Mouse (Mus musculus) neural tube, embryonic 15.5 days (tissue): ENCODE data around the gene C2cd4c. TPM values are rescaled to one million over a fixed set of nuclear protein-coding genes. Genes with fewer than 3 reads are reported as not detected.

ENCODE experiments used
- ATAC-seq: fragments of 200-750 bp; cut with Nextera tagmentation; 2 replicates; pipeline ENCODE4 v1.8.0; 2017; ENCODE audit warnings: mild to moderate bottlenecking, moderate TSS enrichment, moderate library complexity; ENCODE audit not compliant: low FRiP score
- H3K27ac ChIP-seq: fragments of 300-500 bp; sonication (generic); replicated peaks from 2 replicates; pipeline ENCODE4 v1.5.1; 2015; ENCODE audit warnings: mild to moderate bottlenecking, inconsistent platforms
- H3K27me3 ChIP-seq: fragments of 300-500 bp; sonication (generic); replicated peaks from 2 replicates; pipeline ENCODE4 v1.6.1; 2015; ENCODE audit warnings: inconsistent platforms
- H3K36me3 ChIP-seq: fragments of 300-500 bp; sonication (generic); 2 replicates; pipeline ENCODE4 v1.6.1; 2015; ENCODE audit warnings: inconsistent platforms
- H3K4me1 ChIP-seq: fragments of 300-500 bp; sonication (generic); 2 replicates; pipeline ENCODE4 v1.6.1; 2015; ENCODE audit warnings: inconsistent platforms
- H3K4me2 ChIP-seq: fragments of 300-500 bp; sonication (generic); 2 replicates; pipeline ENCODE4 v1.6.1; 2015; ENCODE audit warnings: inconsistent platforms, mild to moderate bottlenecking, moderate library complexity
- H3K4me3 ChIP-seq: fragments of 300-500 bp; sonication (generic); replicated peaks from 2 replicates; pipeline ENCODE4 v1.5.1; 2015; ENCODE audit warnings: mild to moderate bottlenecking, inconsistent platforms
- H3K9ac ChIP-seq: fragments of 300-500 bp; sonication (generic); replicated peaks from 2 replicates; pipeline ENCODE4 v1.6.1; 2015; ENCODE audit warnings: mild to moderate bottlenecking, inconsistent platforms
- H3K9me3 ChIP-seq: fragments of 300-500 bp; sonication (generic); replicated peaks from 2 replicates; pipeline ENCODE4 v1.6.1; 2016; ENCODE audit warnings: inconsistent platforms
- WGBS: fragments of 180-500 bp; shearing (Covaris S2); methylation state at CpG from one replicate; pipeline ENCODE4 v1.1.7; 2015; ENCODE audit warnings: mixed read lengths; 5-methylcytosine and 5-hydroxymethylcytosine counted together
- polyA plus RNA-seq: library from polyadenylated mRNA; unstranded; fragments of >200 nt; fragmentation: Nextera tagmentation; extraction: Ambion mirVana; gene quantifications from 2 replicates; pipeline ENCODE4 v1.2.1, GENCODE M21; 2015

C2cd4c gene
- polyA plus RNA-seq, 1 experiment from 2014 or later, result 0.40 TPM

DNA sequence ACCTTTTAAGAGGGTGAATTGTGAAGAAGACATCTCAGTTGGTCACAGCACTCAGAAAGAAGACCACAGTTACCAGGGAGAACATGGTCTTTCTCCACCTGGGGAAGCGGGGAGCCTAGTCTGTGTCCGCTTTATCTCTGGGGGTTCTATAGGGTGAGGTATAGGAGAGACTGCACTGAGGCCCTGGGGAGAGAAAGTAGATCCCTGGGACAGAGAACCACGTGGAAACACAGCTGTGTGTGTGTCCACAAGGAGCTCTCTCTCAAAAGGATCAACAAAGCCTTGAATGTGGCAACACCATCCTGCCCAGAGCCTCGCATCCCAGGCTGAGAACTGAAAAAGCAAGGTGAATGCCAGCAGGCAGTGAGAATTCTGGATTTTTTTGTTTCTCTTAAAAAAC, 36.4 kb downstream of the C2cd4c start:
- no peak overlapping the region for H3K27ac ChIP-seq
- ATAC-seq, result no peak
- H3K4me1 ChIP-seq, result no peaks in the 10 kb centered on the region
- H3K4me3 ChIP-seq, result no peak overlapping the region
- H3K9me3 ChIP-seq, result no peaks in the 10 kb centered on the region
- no peaks in the 10 kb centered on the region for H3K27me3 ChIP-seq
- H3K9ac ChIP-seq, result no peak overlapping the region
- no peak overlapping the region for H3K4me2 ChIP-seq
- H3K36me3 ChIP-seq, result no peaks in the 10 kb centered on the region
- WGBS, result 75% methylated on average over 4 of the region's 4 CpGs

- Histone ChIP-seq H3K4me1 (no peaks in the 10 kb centered on the region), H3K27me3 (no peaks in the 10 kb centered on the region), H3K4me3 (no peak overlapping the region), H3K4me2 (no peak overlapping the region), H3K27ac (no peak overlapping the region), H3K9me3 (no peaks in the 10 kb centered on the region), H3K9ac (no peak overlapping the region), H3K36me3 (no peaks in the 10 kb centered on the region)
- WGBS, result 81% methylated on average over 6 of the region's 6 CpGs
- no peak for ATAC-seq
Measured at GRCm38 (mm10) chr10:79575754-79576153, 38.1 kb downstream of the C2cd4c start.

GRCm38 (mm10) chr10:79574796-79575195, 39.0 kb downstream of the C2cd4c start:
- Histone ChIP-seq H3K9me3 (no peaks in the 10 kb centered on the region), H3K4me1 (no peaks in the 10 kb centered on the region), H3K27me3 (no peaks in the 10 kb centered on the region), H3K36me3 (no peaks in the 10 kb centered on the region), H3K4me2 (no peak overlapping the region), H3K9ac (no peak overlapping the region), H3K4me3 (no peak overlapping the region), H3K27ac (no peak overlapping the region)
- 94% methylated on average over 6 of the region's 6 CpGs for WGBS
- ATAC-seq, result no peak

DNA sequence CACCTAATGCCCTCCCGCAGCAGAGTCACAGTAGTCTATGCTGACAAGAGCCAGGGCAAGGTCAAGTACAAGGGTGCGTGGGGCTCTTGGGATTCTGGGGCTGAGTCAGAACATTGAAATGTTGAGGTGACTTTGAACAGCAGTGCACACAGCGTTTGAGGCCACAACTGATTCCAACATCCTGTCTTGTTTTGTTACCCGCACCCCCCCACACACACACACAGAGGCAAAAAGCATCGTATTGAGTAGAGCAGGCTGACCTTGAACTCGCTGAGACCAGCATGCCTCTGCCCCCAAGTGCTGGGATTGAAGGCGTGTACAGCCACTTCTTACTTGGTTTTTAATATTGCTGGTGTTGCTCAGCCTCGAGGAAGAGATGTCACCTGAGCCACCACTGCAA, 39.5 kb downstream of the C2cd4c start:
- H3K9ac ChIP-seq, result no peak overlapping the region
- H3K4me1 ChIP-seq, result no peaks in the 10 kb centered on the region
- no peaks in the 10 kb centered on the region for H3K36me3 ChIP-seq
- H3K4me2 ChIP-seq, result no peak overlapping the region
- 89% methylated on average over 8 of the region's 8 CpGs for WGBS
- H3K4me3 ChIP-seq, result no peak overlapping the region
- no peak for ATAC-seq
- H3K27me3 ChIP-seq, result no peaks in the 10 kb centered on the region
- no peak overlapping the region for H3K27ac ChIP-seq
- H3K9me3 ChIP-seq, result no peaks in the 10 kb centered on the region

- Histone ChIP-seq H3K4me3 (no peak overlapping the region), H3K4me2 (no peak overlapping the region), H3K27me3 (no peaks in the 10 kb centered on the region), H3K4me1 (no peaks in the 10 kb centered on the region), H3K9me3 (no peaks in the 10 kb centered on the region), H3K9ac (no peak overlapping the region), H3K27ac (no peak overlapping the region), H3K36me3 (no peaks in the 10 kb centered on the region)
- WGBS, result 80% methylated on average over 6 of the region's 6 CpGs
- ATAC-seq, result no peak
Measured at GRCm38 (mm10) chr10:79573611-79574010, 40.2 kb downstream of the C2cd4c start.

DNA sequence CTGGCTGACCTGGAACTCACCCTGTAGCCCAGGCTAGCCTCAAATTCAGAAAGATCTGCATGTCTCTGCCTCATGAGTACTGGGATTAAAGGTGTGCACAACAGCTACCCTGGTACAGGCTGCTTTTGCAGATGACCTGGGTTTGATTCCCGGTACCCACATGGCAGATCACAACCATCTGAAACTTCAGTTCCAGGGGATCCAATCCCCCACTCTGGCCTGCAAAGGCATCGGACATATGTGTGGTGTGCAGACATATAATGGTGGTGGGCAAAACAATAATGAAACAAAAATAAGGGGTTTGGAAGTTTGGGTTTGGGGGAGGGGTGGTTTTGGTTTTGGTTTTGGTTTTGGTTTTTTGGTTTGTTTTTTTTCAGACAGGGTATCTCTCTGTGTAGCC, 42.5 kb downstream of the C2cd4c start:
- ATAC-seq, result no peak
- Histone ChIP-seq H3K4me2 (no peak overlapping the region), H3K9ac (no peak overlapping the region)

GRCm38 (mm10) chr10:79569921-79570320, 43.9 kb downstream of the C2cd4c start:
- WGBS, result 94% methylated on average over 5 of the region's 5 CpGs
- H3K9ac ChIP-seq, result no peak overlapping the region

More for the DNA sequence above, 42.5 kb downstream of the C2cd4c start:
- Histone ChIP-seq H3K4me1 (no peaks in the 10 kb centered on the region), H3K27me3 (no peaks in the 10 kb centered on the region), H3K27ac (no peak overlapping the region), H3K9me3 (no peaks in the 10 kb centered on the region), H3K36me3 (no peaks in the 10 kb centered on the region), H3K4me3 (no peak overlapping the region)
- WGBS, result 96% methylated on average over 2 of the region's 2 CpGs

DNA sequence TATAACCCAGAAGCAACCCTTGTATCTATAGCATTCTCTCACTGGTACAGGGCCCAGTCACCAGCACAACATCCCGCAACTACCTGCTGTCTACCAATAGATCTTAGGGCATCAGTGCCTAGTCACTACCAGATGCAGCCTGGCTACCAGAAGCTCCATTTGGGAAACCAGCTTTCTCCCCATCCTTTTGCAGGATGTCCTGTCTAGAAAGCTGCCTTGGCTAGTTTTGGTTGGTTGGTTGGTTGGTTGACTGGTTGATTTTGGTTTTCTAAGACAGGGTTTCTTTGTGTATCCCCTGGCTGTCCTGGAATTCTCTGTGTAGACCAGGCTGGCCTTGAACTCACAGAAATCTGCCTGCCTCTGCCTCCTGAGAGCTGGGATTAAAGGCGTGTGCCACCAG, 54.1 kb downstream of the C2cd4c start:
- no peak overlapping the region for H3K4me3 ChIP-seq
- H3K4me2 ChIP-seq, result no peak overlapping the region
- H3K27me3 ChIP-seq, result no peaks in the 10 kb centered on the region
- 90% methylated on average over 2 of the region's 2 CpGs for WGBS
- H3K9ac ChIP-seq, result no peak overlapping the region
- ATAC-seq, result no peak
- peaks cover 7% of the 10 kb centered on the region for H3K4me1 ChIP-seq
- H3K36me3 ChIP-seq, result no peaks in the 10 kb centered on the region
- no peak overlapping the region for H3K27ac ChIP-seq
- H3K9me3 ChIP-seq, result 0 out of 2 replicates have a peak, but pooled peaks cover 9% of the 10 kb centered on the region

More at GRCm38 (mm10) chr10:79569921-79570320, 43.9 kb downstream of the C2cd4c start:
- ATAC-seq, result no peak
- Histone ChIP-seq H3K4me2 (no peak overlapping the region), H3K27ac (no peak overlapping the region), H3K4me3 (no peak overlapping the region), H3K27me3 (no peaks in the 10 kb centered on the region), H3K4me1 (no peaks in the 10 kb centered on the region), H3K9me3 (no peaks in the 10 kb centered on the region; the same call in 1 of the 2 replicates), H3K36me3 (no peaks in the 10 kb centered on the region)

DNA sequence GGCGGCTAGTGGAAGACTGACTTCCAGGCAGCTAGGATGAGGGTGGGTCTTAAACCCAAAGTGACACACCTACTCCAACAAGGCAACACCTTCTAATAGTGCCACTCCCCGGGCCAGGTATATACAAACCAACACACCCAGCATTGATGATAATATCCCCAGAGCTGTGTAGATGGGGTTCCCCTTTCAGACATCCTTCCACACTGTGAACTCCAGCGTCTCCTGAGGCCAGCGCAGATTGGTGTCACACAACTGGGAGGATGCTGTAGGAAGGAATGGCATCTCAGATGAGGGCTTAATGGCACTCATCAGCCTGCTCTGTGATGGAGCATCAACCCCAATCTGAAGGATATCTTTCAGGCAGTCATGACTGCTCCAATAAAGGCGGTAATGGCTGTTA, 56.3 kb downstream of the C2cd4c start:
- peaks cover 25% of the 10 kb centered on the region for H3K4me1 ChIP-seq
- no peak for ATAC-seq
- H3K27ac ChIP-seq, result no peak overlapping the region
- whole genome bisulfite sequencing, result 98% methylated on average over 5 of the region's 5 CpGs
- H3K9me3 ChIP-seq, result 0 out of 2 replicates have a peak, but pooled peaks cover 5% of the 10 kb centered on the region
- H3K36me3 ChIP-seq, result no peaks in the 10 kb centered on the region
- no peaks in the 10 kb centered on the region for H3K27me3 ChIP-seq
- no peak overlapping the region for H3K4me3 ChIP-seq
- H3K9ac ChIP-seq, result no peak overlapping the region
- no peak overlapping the region for H3K4me2 ChIP-seq

- no peaks in the 10 kb centered on the region for H3K27me3 ChIP-seq
- H3K4me1 ChIP-seq, result peaks cover 31% of the 10 kb centered on the region
- H3K36me3 ChIP-seq, result no peaks in the 10 kb centered on the region
- no peak overlapping the region for H3K27ac ChIP-seq
- no peak overlapping the region for H3K9ac ChIP-seq
- 95% methylated on average over 5 of the region's 5 CpGs for WGBS
- no peak for ATAC-seq
- no peak overlapping the region for H3K4me3 ChIP-seq
- H3K9me3 ChIP-seq, result 0 out of 2 replicates have a peak, but pooled peaks cover 5% of the 10 kb centered on the region
- H3K4me2 ChIP-seq, result no peak overlapping the region
Measured at GRCm38 (mm10) chr10:79556951-79557350, 56.9 kb downstream of the C2cd4c start.

Other genes with a start within 250 kb of the C2cd4c start
- gene Vmn2r83, start 145.3 kb downstream of the C2cd4c start, polyA plus RNA-seq, result 0.08 TPM in 1 of 2 replicates, not detected in the other
- 23.7 and 26.2 TPM in 2 replicates for gene Plpp2, start 80.2 kb downstream of the C2cd4c start, polyA plus RNA-seq
- 61.7 and 68.6 TPM in 2 replicates for gene Mier2, start 58.8 kb downstream of the C2cd4c start, polyA plus RNA-seq
- 0.37 TPM in 1 of 2 replicates, not detected in the other for gene Theg, start 26.7 kb downstream of the C2cd4c start, polyA plus RNA-seq
- 24.7 and 28.9 TPM in 2 replicates for gene Shc2, start 23.9 kb upstream of the C2cd4c start, polyA plus RNA-seq
- gene Odf3l2, start 31.7 kb upstream of the C2cd4c start, polyA plus RNA-seq, result 0.14 and 0.17 TPM in 2 replicates
- gene Madcam1, start 50.5 kb upstream of the C2cd4c start, polyA plus RNA-seq, result 1.0 and 4.1 TPM in 2 replicates
- gene Tpgs1, start 55.3 kb upstream of the C2cd4c start, polyA plus RNA-seq, result 109 and 115 TPM in 2 replicates
- 83.0 and 83.4 TPM in 2 replicates for gene Cdc34, start 68.2 kb upstream of the C2cd4c start, polyA plus RNA-seq
- 1.1 TPM in 2 replicates for gene Gzmm, start 75.0 kb upstream of the C2cd4c start, polyA plus RNA-seq
- 958 and 1,001 TPM in 2 replicates for gene Bsg, start 90.5 kb upstream of the C2cd4c start, polyA plus RNA-seq
- gene Hcn2, start 102.6 kb upstream of the C2cd4c start, polyA plus RNA-seq, result 2.0 and 3.0 TPM in 2 replicates
- 43.4 TPM in 2 replicates for gene Polrmt, start 132.6 kb upstream of the C2cd4c start, polyA plus RNA-seq
- gene Fgf22, start 141.1 kb upstream of the C2cd4c start, polyA plus RNA-seq, result 2.7 and 3.4 TPM in 2 replicates
- gene Rnf126, start 152.9 kb upstream of the C2cd4c start, polyA plus RNA-seq, result 108 and 110 TPM in 2 replicates
- 2.6 and 4.5 TPM in 2 replicates for gene Fstl3, start 163.2 kb upstream of the C2cd4c start, polyA plus RNA-seq
- gene Prss57, start 176.9 kb upstream of the C2cd4c start, polyA plus RNA-seq, result 0.14 and 10.2 TPM in 2 replicates
- 227 and 256 TPM in 2 replicates for gene Palm, start 179.5 kb upstream of the C2cd4c start, polyA plus RNA-seq
- gene Misp, start 207.0 kb upstream of the C2cd4c start, polyA plus RNA-seq, result 0.33 and 11.5 TPM in 2 replicates
- gene Ptbp1, start 240.4 kb upstream of the C2cd4c start, polyA plus RNA-seq, result 55.8 and 121 TPM in 2 replicates